Mouse (Mus musculus) megakaryocyte, embryonic 14.5 days (primary cell): ENCODE measurements around the gene Timm10b. TPM values are rescaled to one million over a fixed set of nuclear protein-coding genes. Genes with fewer than 3 reads are reported as not detected.

ENCODE experiments used
- H3K27me3 ChIP-seq: replicated peaks from 2 replicates; pipeline ENCODE3; 2012; ENCODE audit warnings: inconsistent platforms
- H3K36me3 ChIP-seq: replicated peaks from 2 replicates; pipeline ENCODE3; 2012; ENCODE audit warnings: low read length, inconsistent platforms, mixed read lengths
- H3K4me1 ChIP-seq: 2 replicates; pipeline ENCODE4 v1.6.1; 2012; ENCODE audit warnings: inconsistent platforms
- H3K4me3 ChIP-seq: replicated peaks from 2 replicates; pipeline ENCODE3; 2012; ENCODE audit warnings: moderate library complexity, mild to moderate bottlenecking, inconsistent platforms
- H3K9me3 ChIP-seq: 2 replicates; pipeline ENCODE4 v1.6.1; 2012; ENCODE audit warnings: inconsistent platforms
- FLI1 ChIP-seq: IDR thresholded peaks from 2 replicates; pipeline ENCODE4 v1.6.1; 2012; ENCODE audit warnings: low read length, inconsistent platforms, mixed read lengths
- GATA1 ChIP-seq: IDR thresholded peaks from 3 replicates; pipeline ENCODE4 v1.6.1; 2012; ENCODE audit warnings: mixed read lengths, low read length, inconsistent platforms, borderline replicate concordance
- polyA plus RNA-seq: library from polyadenylated mRNA; stranded (reverse); fragments of >175 nt; gene quantifications from 2 replicates; pipeline ENCODE4 v1.2.3, GENCODE M21; 2012; ENCODE audit warnings: low replicate concordance; ENCODE audit not compliant: insufficient read depth

Gene Timm10b
- 588 and 794 TPM in 2 replicates for polyA plus RNA-seq

DNA sequence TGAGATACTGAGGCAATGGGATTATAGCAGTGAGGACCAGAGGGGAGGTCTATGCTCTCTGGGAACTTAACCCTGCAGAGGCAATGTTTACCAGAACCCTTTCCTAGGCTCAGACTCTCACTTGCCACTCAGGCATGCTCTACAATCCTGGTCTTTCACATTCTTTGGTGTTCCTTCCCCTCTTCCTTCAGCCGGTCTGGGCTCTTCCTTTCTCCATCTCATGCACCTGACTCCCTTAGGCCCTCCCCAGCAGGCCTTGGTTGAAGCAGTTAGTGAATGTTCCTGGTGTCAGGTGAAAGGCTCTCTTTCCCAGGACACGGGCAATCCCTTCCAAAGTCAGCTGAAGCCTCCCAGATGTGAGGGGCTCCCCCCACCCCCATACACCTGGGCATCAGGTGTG is at the start of gene Timm10b:
Gene Timm10b, plus strand, starts transcription at position 301 of the 400 bp plus-strand sequence.
- H3K36me3 ChIP-seq: peaks cover 64% of the 10 kb centered on the region
- H3K4me3 ChIP-seq: peak within 1 kb of the TSS; percentile 99
- TF ChIP-seq GATA1: no peak
- TF ChIP-seq FLI1: no peak; the same call in 1 of the 2 replicates
- H3K4me1 ChIP-seq: peaks cover 57% of the 10 kb centered on the region
- no peaks in the 10 kb centered on the region for H3K27me3 ChIP-seq
- no peaks in the 10 kb centered on the region for H3K9me3 ChIP-seq

DNA sequence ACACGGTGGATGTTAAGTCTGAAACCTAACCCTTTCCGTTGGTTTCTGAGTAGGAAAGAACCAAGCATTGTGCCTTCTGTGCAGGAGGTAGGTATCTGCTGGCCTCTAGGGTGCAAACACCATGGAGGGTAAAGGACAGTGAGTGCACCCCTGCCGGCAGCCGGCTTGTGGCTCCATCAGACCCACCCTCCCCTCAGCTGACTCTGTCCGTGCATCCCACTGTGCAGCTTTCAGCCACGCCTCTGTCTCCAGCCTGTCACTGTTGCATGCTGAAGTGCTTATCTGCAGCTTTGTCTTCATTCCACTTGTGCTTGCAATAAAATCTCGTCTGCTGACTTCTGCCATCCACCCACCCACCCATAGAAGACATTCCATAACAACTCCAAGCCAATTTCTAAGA is 49.8 kb upstream of the Timm10b start:
- peaks cover 5% of the 10 kb centered on the region for H3K9me3 ChIP-seq
- TF ChIP-seq GATA1: no peak
- no peak for TF ChIP-seq FLI1
- H3K4me3 ChIP-seq: no peak overlapping the region
- no peaks in the 10 kb centered on the region for H3K36me3 ChIP-seq
- peaks cover 10% of the 10 kb centered on the region for H3K4me1 ChIP-seq
- H3K27me3 ChIP-seq: peaks cover 29% of the 10 kb centered on the region

DNA sequence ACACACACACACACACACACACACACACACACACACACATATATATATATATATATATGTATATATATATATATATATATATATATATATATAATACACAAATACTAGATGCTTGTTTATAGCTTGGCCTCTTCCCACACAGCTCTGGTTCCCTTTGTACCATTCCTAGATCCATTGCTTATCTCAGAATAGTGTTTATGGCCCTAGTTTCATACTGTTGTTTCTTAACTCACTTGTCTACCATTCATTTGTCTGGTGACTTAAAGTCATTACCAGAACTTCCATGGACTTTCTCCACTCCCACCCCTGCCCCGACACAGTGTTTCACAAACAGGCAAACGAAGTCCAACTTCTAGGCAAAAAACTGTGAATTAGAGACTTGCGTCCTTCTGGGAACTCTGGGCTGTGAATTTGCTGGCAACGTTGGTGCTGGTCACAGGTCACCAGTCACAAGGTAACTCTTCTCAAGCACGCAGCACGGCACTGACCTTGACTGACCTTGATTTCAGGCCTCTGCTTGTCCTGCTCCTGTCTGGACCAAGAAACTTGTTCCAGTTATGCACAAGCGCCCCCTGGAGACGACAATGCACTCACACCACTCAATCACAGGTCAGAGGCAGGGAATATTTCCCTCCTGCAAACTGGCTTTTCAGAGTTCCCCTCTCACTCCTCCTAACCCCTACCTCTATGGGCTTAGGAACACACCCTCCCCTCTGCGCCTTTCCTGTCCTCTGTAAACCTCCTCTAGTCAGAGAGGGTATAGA is 36.8 kb upstream of the Timm10b start:
- no peak overlapping the region for H3K4me3 ChIP-seq
- H3K9me3 ChIP-seq: peaks cover 3% of the 10 kb centered on the region; the same call in 1 of the 2 replicates
- 0 out of 2 replicates have a peak, but pooled peaks cover 3% of the 10 kb centered on the region for H3K4me1 ChIP-seq
- peaks cover 15% of the 10 kb centered on the region for H3K27me3 ChIP-seq
- no peaks in the 10 kb centered on the region for H3K36me3 ChIP-seq
- TF ChIP-seq FLI1 (no peak), GATA1 (no peak)

DNA sequence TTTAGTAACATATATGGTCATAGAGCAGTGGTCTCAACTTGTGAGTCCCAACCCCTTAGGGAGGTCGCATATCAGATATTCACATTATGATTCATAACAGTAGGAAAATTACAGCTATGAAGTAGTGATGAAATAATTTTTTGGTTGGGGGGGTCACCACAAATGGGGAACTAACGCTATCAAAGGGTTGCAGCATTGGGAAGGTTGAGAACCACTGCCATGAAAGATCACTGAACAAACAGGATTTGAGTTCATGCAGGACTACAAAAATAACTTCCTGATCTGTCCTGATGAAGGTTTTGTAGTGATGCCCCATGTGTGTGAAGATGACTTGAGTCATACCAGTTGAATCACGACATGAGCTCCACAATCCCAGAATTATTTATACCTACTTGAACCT is 31.4 kb upstream of the Timm10b start:
- Histone ChIP-seq H3K27me3 (peaks cover 3% of the 10 kb centered on the region), H3K4me3 (no peak overlapping the region), H3K9me3 (peaks cover 3% of the 10 kb centered on the region; the same call in 1 of the 2 replicates), H3K4me1 (peaks cover 6% of the 10 kb centered on the region; the same call in 1 of the 2 replicates), H3K36me3 (peaks cover 30% of the 10 kb centered on the region)
- no peak for TF ChIP-seq FLI1
- no peak for TF ChIP-seq GATA1

DNA sequence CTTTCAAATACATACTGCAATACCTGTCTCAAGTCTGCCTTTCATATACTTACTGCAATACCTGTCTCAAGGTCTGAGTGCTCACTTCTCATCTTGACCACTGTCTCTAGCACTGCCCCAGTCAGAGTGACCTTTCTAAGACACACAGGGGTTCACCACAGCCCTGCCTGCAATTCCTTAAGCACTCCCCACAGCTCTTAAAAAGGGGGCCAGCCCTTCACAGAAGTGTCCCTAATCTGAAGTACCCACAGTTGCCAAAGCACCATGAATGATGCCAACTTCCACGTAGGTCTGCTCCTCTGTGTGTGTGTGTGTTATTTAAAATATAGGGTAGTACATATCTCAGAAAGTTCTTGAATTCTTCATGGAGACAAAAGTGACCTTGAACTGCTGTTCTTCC is 28.1 kb upstream of the Timm10b start:
- Histone ChIP-seq H3K4me1 (peaks cover 10% of the 10 kb centered on the region), H3K27me3 (no peaks in the 10 kb centered on the region), H3K36me3 (peaks cover 63% of the 10 kb centered on the region), H3K4me3 (no peak overlapping the region), H3K9me3 (no peaks in the 10 kb centered on the region)
- TF ChIP-seq FLI1 (no peak), GATA1 (no peak)

DNA sequence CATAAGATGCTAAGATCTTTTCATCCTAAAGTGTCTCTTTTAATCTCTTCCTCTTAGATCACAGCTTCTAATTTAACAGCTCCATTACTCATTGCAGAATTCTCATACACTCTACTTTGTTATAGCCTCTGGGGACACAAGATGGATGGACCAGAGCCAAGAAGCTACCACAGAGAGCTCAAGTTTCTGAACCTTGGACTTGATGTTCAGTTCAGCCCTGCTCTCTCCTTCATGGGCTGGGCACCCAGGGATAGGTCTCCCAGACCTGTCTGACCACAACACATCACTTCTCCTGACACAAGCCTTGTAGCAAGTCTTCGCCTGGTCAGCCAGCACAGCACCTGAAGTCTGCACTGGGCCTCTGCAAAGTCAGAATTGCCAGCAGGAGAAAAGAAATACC is 25.5 kb upstream of the Timm10b start:
- H3K9me3 ChIP-seq: no peaks in the 10 kb centered on the region
- H3K4me3 ChIP-seq: no peak overlapping the region
- H3K36me3 ChIP-seq: peaks cover 89% of the 10 kb centered on the region
- TF ChIP-seq GATA1: no peak
- TF ChIP-seq FLI1: no peak
- H3K4me1 ChIP-seq: peaks cover 4% of the 10 kb centered on the region
- no peaks in the 10 kb centered on the region for H3K27me3 ChIP-seq

DNA sequence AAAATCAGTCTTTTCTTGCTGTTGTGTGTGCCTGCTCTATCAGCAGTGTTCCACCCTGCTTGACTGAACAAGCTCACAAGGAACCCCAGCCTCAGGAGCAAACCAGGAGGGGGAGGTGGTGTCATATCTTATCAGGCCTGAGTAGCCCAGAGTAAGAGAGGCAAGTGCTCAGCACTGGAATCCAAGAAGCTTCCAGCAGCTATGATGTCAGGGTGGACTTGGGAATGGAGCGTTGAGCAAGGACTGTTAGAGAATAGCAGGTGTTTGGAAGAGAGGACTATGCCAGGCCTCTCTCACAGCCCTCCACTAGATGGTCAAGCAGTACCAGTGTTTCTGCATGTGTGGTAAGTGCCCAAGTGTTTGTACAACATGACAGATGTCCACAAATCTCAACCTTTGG is 24.1 kb upstream of the Timm10b start:
- H3K4me1 ChIP-seq: peaks cover 4% of the 10 kb centered on the region
- H3K4me3 ChIP-seq: no peak overlapping the region
- no peaks in the 10 kb centered on the region for H3K9me3 ChIP-seq
- TF ChIP-seq GATA1 (no peak), FLI1 (no peak)
- no peaks in the 10 kb centered on the region for H3K27me3 ChIP-seq
- H3K36me3 ChIP-seq: peaks cover 98% of the 10 kb centered on the region

DNA sequence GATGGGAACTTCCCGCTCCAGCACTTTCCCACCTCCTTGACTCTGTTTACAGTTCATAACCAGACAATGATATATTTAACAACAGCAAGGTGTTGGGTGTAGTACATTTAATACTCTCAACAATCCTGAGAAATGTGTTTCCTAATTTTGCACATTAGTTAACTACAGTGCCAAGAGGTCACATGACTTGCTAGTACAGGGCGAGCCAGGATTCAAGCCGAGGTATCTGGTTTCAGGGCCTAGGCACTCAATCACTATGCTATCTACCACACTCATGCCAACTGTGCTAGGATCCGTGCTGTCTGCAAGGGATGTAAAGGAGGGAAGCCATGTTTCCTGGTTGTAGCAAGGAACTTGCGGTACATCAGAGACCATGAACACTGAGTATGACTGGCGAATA is 23.3 kb upstream of the Timm10b start:
- H3K36me3 ChIP-seq: peaks cover 98% of the 10 kb centered on the region
- TF ChIP-seq GATA1: no peak
- no peak for TF ChIP-seq FLI1
- H3K4me3 ChIP-seq: no peak overlapping the region

DNA sequence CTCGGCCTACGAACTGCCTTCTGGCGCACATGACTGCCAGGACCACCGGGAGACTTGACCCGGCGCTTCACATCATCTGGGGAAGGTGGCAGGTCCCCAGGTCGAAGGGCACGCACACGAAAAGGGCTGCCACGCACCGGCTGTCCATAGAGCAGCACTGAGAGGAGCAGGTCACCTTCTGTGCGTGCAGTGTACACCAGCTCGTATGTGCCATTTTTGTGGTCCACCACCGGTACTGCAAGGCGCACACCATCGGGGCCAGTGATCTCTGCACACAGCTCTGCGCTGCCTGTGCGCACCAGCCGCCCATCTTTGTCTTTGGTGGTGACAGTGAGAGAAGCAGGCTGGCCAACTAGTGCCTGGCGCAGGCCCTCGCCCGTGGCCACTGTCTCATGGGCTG is 22.0 kb upstream of the Timm10b start:
- Histone ChIP-seq H3K36me3 (peaks cover 91% of the 10 kb centered on the region), H3K27me3 (no peaks in the 10 kb centered on the region), H3K4me3 (peak overlapping the region; percentile 3), H3K9me3 (no peaks in the 10 kb centered on the region), H3K4me1 (peaks cover 4% of the 10 kb centered on the region)
- TF ChIP-seq FLI1: no peak

More for the DNA sequence above, 23.3 kb upstream of the Timm10b start:
- Histone ChIP-seq H3K9me3 (no peaks in the 10 kb centered on the region), H3K27me3 (no peaks in the 10 kb centered on the region), H3K4me1 (peaks cover 4% of the 10 kb centered on the region)

DNA sequence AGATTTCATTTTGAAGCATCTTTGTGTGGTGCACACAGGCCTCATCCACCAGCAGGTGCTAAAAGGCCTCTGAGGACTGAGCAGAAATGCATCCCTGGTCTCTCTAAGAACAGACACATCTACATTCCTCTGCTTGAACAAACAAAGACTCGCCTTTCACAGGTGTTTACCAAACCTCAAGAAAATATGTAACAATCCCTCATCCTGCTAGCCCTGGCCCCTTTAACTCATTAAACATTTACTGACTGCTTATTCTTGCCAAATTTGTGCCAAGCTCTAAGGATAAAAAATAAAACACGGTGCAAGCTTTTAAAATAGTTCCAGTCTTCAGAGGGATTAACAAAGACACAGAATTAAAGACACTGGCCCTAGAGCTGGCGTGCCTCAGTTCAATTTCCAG is 20.2 kb upstream of the Timm10b start:
- Histone ChIP-seq H3K9me3 (no peaks in the 10 kb centered on the region), H3K4me3 (no peak overlapping the region), H3K27me3 (no peaks in the 10 kb centered on the region), H3K4me1 (peaks cover 4% of the 10 kb centered on the region), H3K36me3 (peaks cover 86% of the 10 kb centered on the region)
- TF ChIP-seq GATA1 (no peak), FLI1 (no peak)
